Mouse (Mus musculus) bone marrow, adult 2 months (tissue): ENCODE measurements around the gene Slc44a3. TPM values are rescaled to one million over a fixed set of nuclear protein-coding genes. Genes with fewer than 3 reads are reported as not detected.
"Not testable (repeated sequence)": the region's sequence is repeated elsewhere in the genome, so short reads cannot be mapped to it uniquely, and the experiment has no call there.

ENCODE experiments used
- H3K27ac ChIP-seq: fragments of 200-500 bp; 2 replicates; pipeline ENCODE4 v1.5.1; 2012; ENCODE audit warnings: low read depth, mild to moderate bottlenecking, control low read depth, inconsistent platforms, low read length; ENCODE audit not compliant: control insufficient read depth, poor library complexity, insufficient read depth
- H3K4me1 ChIP-seq: fragments of 200-500 bp; 2 replicates; pipeline ENCODE4 v1.6.1; 2011; ENCODE audit warnings: low read length; ENCODE audit not compliant: control insufficient read depth, insufficient read depth
- H3K4me3 ChIP-seq: fragments of 200-500 bp; replicated peaks from 2 replicates; pipeline ENCODE3; 2011; ENCODE audit warnings: mild to moderate bottlenecking, low read depth, low read length, control low read depth; ENCODE audit not compliant: control insufficient read depth
- CTCF ChIP-seq: fragments of 200-500 bp; IDR thresholded peaks from 2 replicates; pipeline ENCODE4 v1.5.1; 2011; ENCODE audit warnings: low read length, control low read depth; ENCODE audit not compliant: control insufficient read depth, insufficient read depth
- POLR2A ChIP-seq: fragments of 200-500 bp; IDR thresholded peaks from 2 replicates; pipeline ENCODE4 v1.6.1; 2011; ENCODE audit warnings: low read depth, mild to moderate bottlenecking, control low read depth, low read length, borderline replicate concordance; ENCODE audit not compliant: control insufficient read depth
- WGBS: fragments of 180-500 bp; shearing (Covaris S2); methylation state at CpG from one replicate; pipeline ENCODE4 v1.1.7; 2018; 5-methylcytosine and 5-hydroxymethylcytosine counted together
- polyA plus RNA-seq: library from polyadenylated mRNA; stranded (reverse); fragments of >200 nt; gene quantifications from 2 replicates; pipeline ENCODE4 v1.2.4, GENCODE M21; 2011; ENCODE audit warnings: low replicate concordance; ENCODE audit not compliant: missing spikeins, insufficient read depth, insufficient read length

Slc44a3 gene
- polyA plus RNA-seq, 1 experiment = 1.3 TPM

DNA sequence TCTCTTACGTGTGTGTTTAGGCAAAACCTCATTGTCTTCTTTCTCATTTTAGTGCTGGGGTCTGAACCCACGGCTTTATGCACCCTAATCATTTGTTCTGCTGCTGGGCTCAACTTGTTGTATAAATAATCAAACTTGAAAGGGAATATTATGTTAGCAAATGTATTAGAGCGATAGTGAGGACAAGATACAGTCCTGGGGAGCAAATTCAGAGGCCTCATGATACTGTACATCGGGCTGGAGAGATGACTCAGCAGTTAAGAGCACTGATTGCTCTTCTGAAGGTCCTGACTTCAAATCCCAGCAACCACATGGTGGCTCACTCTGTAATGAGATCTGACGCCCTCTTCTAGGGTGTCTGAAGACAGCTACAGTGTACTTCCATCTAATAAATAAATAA, 8.4 kb upstream of the Slc44a3 start:
- H3K27ac ChIP-seq = no peak overlapping the region
- TF ChIP-seq CTCF (no peak), POLR2A (no peak)
- no peak overlapping the region for H3K4me3 ChIP-seq
- H3K4me1 ChIP-seq = peaks cover 6% of the 10 kb centered on the region
- WGBS = 60% methylated on average over 5 of the region's 5 CpGs

DNA sequence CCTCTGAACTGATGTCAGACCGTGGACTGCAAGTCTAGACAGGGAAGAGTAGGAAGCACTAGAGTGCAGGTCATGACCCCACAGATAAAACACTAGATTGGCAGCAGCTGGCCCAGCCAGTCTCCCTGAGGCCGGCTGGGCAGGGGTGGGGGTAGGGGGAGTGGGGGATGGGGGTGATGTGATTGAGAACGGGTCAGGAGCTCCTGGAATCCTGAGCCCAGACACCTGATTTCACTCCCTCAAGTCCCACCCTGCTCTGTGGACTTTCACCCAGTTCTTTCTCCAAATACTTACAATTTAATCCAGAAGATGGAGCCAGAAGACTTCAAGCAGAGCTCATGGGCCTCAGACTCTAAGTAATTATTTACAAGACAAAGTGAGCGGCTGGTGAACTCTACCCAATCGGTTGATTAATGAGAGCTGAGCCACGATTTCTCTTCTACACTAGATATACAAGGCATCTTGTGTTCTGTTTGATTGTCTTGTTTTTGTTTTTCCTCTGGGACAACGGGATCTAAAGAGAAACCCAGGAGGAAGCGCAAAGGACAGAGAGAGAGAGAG, 7.7 kb upstream of the Slc44a3 start:
- Histone ChIP-seq H3K4me1 (peaks cover 2% of the 10 kb centered on the region), H3K27ac (no peak overlapping the region), H3K4me3 (no peak overlapping the region)
- WGBS = 38% methylated on average over 8 of the region's 8 CpGs
- TF ChIP-seq POLR2A = no peak
- TF ChIP-seq CTCF = no peak

DNA sequence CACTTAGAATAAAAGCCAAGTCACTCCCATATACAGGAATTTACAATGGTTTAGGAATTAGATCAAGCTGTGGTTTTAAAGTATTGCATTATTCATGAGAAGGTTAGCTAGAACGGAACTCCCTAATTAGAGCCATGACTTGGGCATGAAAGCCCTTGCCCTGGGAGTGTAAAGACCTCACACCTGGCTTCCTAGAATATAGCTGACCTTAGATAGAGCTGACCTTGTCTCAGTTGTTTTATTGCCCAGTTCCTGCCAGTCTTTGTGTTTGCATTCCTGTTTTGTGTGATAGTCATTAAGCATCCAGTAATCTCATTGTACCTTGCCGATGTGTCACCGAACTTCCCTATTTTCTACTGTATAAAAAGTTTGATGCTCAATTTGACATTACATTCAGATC, 6.6 kb upstream of the Slc44a3 start:
- H3K4me3 ChIP-seq, H3K27ac ChIP-seq, H3K4me1 ChIP-seq: not testable (repeated sequence)
- 56% methylated on average over 3 of the region's 3 CpGs for WGBS

DNA sequence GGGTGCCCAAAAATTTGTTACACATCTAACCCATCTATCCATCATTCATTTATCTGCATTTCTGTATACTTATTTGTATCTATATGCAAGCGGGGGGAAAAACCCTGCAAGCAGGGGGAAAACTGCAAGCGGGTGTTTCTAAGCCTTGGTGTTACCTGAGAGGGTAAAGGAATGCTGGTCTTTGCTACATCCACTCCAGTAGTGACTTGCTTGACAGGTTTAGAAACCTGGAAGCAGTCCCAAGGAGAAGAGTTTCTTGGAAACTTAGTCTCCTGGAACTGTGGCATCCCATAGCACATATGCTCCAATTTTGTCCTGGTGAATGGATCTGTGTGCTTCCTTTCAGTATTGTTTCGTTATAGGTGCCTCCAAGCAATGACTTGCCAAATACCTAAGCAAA, 5.8 kb upstream of the Slc44a3 start:
- 84% methylated on average over 3 of the region's 3 CpGs for WGBS
- TF ChIP-seq CTCF (no peak), POLR2A (no peak)
- H3K27ac ChIP-seq = no peak overlapping the region
- no peak overlapping the region for H3K4me3 ChIP-seq
- H3K4me1 ChIP-seq = no peaks in the 10 kb centered on the region

DNA sequence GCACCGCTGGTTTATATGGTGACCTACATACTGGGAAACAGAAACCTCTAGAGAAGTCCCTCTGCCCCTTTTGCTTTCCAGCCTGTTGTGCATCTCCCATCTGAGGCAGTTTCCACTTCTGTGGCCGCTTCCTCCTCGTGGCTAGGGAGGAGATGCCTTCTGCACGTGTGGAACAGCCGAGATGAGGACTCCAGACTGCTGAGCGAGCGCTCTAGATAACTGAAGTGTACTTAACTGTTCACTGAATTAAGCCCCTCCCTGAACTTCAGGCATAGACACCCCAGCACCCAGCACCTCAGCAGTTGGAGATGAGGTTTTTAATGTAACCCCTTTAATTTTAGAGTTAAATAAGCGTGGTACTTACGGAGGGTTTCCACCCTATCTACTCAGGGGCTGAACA, 4.6 kb upstream of the Slc44a3 start:
- Histone ChIP-seq H3K4me3 (no peak overlapping the region), H3K4me1 (no peaks in the 10 kb centered on the region), H3K27ac (no peak overlapping the region)
- TF ChIP-seq POLR2A = no peak
- TF ChIP-seq CTCF = no peak
- WGBS = 45% methylated on average over 9 of the region's 9 CpGs

DNA sequence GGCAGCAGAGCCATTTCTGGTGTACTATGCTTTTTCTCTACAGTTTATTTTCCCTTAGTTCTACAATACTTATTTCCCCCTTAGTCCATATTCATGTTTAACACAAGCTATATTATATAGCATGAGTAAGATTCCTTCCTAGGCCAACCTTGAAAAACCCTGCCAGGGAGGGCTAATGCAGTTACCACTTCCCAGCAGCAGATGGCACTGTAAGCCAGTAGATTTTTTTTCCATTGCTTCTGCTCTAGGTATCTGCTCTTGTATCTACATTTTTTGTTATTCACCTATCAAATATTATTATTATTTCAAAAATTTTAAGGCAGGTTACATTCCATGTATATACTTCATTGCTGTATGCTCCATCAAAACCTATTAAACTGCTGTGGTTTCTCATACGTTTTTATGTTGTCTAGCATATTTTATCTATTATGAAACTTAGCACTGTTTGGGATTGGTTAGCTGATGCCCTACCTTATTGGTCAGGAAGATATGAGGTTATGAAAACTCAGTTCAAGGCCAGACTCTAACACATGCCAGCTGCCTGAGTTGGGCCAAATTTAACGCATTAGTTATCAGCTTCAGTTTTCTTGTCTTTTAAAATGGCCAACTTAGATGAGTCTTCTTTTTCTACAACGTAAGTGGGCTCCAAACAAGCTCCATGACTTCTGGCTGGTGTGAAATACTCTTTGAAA, 3.8 kb upstream of the Slc44a3 start:
- WGBS = 75% methylated on average over 3 of the region's 3 CpGs
- Histone ChIP-seq H3K27ac (no peak overlapping the region), H3K4me3 (no peak overlapping the region), H3K4me1 (no peaks in the 10 kb centered on the region)
- no peak for TF ChIP-seq POLR2A
- peak; percentile 53 for TF ChIP-seq CTCF

DNA sequence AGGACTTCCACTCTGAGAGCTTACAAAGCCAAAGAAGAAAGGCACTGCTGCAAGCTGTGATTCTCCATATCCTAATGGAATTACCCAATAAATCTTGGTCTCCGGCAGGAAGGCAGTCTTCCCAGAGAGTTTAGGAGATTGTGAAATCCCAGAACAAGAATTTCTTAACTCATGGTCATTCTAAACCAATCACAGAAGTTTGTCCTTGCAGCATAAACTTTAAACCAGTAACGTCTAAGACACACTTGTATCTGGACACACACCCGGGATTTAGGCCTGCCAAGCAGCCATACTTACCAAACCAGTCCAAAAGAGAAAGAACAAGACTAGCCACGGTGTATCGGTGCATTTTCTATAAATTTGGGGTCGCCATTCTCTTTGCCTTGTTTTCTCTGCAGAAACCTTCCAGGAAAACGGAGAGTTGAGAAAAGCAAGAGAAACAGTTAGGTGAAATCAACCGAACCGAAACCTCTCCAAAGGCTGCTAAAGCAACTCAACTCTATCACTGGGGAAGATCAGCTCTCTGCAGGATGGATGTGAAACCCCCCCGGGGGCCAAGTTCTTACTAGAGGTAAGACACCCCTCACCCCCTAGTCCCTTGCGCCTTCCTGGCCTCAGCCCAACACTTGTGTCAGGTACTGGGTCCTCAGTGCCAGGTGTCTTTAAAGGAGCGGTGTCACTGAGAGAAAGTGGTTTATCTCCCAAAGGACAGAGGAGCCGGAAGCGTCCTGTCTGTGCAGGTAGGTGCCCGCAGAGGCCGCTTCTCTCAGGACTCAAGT, 645 bp downstream of the Slc44a3 start:
- H3K27ac ChIP-seq = no peak overlapping the region
- TF ChIP-seq CTCF (no peak), POLR2A (no peak)
- H3K4me3 ChIP-seq = no peak overlapping the region
- H3K4me1 ChIP-seq = no peaks in the 10 kb centered on the region
- WGBS = 60% methylated on average over 16 of the region's 16 CpGs

DNA sequence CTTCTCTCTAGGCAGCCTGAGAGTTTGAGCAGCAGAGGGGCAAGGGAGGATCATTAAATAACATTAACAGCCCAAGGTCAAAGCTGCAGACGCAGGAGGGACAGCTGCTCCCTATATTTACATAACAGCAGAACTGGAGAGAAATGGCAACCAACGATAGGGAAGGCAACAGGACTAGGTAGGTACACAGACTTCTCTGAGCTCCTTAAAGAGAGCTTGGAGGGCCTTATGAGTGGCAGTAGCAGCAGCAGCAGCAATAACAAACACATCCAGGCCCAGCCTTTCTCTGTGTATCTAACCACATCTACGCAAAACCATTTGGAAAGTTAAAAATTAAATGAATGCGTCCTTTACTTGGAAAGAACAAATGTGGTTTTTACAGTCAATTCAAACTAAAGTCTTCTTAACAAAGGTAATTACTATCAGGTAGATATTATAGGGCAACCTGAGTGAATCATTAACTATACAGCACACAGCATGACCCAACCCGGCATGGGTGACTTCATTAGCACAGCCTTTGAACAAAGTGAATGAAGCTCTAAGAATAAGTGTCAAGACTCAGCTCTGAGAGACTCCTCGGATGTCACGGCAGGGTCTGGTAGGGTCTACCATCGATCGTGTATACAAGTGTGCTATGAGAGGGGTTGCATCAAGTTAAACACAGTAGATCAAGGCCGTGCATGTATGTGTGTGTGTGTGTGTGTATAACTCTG, 1.5 kb downstream of the Slc44a3 start:
- no peak for TF ChIP-seq CTCF
- TF ChIP-seq POLR2A = no peak
- Histone ChIP-seq H3K27ac (no peak overlapping the region), H3K4me1 (no peaks in the 10 kb centered on the region), H3K4me3 (no peak overlapping the region)
- WGBS = 88% methylated on average over 10 of the region's 10 CpGs
